Mouse (Mus musculus): ENCODE results near the gene Fcnb.
A peak's percentile ranks its signal among the peaks of the same experiment; 100 is the strongest.

The Fcnb gene

DNA sequence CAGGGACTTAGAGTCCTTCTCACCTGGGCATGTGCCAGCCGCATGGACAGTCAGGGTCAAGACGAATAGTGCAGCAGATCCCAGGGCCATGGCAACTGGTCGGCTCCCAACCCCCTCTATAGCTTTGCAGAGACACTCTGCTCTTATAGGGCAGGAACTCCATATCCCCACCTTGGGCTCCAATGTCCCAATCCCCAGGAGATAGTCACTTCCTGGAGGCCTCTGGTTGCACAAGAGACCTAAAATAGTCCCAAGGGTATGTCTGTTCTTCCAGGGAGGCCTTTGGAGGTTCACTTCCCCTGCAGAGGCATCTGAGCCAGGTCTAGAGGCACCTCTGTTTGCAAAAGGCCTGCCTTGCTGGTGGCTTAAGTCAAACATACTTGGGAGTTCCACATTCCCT is at the start of gene Fcnb:
Gene Fcnb (minus strand): TSS at position 118 of the 400 bp plus-strand sequence.
- no peak for DNase-seq

DNA sequence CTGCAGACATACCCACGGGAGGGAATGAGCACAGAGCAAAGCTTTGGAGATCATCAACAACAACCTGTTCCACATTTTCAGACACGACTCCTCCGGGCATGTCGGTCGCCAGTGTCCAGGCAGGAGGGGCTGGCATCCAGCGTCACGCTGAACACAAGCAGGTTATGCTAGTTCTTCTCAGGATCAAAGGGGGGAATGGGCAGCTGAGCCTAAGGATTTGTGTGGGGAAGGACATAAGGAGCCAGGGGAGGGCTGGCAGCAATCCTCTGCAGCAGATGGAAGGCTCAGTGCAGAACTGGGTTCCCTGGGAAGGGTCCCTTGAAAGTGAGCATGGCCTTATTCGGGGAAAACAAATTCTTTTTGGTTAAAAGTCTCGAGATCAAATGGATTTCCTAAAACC is 49.1 kb upstream of the Fcnb start:
- no peak for DNase-seq

DNA sequence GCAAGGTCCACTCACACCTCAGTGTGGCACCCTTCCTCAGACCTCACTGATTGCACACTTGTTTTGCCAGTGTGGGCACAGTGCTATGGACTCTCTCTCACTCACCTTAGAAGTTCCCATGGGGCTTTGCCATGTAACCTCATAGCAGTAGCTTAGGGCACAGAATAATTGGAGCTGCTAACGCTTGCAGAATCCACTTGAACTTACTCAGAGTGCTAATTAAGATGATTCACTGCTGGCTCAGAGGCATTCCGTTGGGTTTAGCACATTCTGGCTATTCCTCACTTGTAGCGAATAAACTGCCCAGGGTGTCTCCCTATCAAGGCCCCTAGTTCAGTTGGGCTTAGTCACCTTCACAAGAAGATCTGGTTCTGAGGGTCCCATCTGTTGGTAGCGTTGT is 47.4 kb upstream of the Fcnb start:
- no peak for DNase-seq

DNA sequence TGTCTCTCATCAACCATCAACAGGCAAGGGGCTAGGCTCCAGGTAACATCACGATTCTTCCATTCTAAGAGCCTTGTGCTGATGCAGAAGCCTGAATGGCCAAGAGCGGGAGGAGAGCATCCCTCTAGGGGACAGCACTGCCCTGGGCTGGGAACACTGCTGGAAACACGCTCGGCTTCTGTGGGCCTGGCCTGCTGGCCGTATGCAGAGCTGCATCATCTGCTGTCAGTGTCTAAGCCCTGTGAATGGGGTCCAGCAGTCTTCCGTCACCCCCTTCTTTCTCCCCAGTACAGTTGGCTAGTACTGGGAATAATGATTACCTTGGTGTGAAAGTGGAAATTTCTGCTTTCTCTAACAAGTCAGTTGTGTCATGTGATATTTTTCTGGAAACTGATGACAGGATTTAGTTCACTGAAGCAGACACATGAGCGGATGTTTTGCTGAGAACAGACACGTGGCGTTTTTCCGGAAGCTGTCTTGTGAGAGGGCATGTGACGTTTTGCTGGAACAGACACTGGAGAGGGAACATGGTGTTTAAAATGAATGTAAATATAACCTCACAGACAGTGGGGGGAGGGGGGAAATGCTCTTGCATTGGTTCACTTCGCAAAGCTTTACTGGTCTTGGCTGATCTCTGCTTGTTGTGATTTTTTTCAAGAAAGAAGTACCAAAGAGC is 42.2 kb upstream of the Fcnb start:
- peak; percentile 68 for DNase-seq

DNA sequence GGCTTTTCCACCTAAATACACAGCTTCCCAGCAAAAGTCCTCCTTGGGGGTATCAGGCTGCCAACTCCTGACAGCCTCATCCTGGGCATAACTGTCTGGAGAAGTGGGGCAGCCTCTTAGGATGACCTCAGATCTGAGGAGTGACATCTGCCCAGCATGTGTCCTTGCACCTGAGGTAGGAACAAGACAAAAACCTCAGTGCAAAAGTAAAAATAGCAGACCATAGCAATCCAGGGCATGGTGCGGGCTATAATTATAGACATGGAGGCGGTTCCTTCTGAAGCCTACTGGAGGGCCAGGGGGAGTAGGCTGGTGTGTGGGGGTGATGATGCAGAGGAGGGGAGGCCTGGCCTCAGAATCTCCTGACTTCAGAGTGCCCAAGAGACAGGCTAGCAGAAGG is 39.2 kb upstream of the Fcnb start:
- no peak for DNase-seq

GRCm38 (mm10) chr2:28121309-28121708 is 36.6 kb upstream of the Fcnb start:
- DNase-seq: peak; percentile 14

- DNase-seq: no peak
Observed at GRCm38 (mm10) chr2:28120342-28120741, 35.7 kb upstream of the Fcnb start.

- DNase-seq: no peak
Observed at GRCm38 (mm10) chr2:28118518-28119116, 33.9 kb upstream of the Fcnb start.

GRCm38 (mm10) chr2:28117490-28118308 is 33.0 kb upstream of the Fcnb start:
- DNase-seq: no peak

- no peak for DNase-seq
Observed at GRCm38 (mm10) chr2:28108763-28109162, 24.1 kb upstream of the Fcnb start.

DNA sequence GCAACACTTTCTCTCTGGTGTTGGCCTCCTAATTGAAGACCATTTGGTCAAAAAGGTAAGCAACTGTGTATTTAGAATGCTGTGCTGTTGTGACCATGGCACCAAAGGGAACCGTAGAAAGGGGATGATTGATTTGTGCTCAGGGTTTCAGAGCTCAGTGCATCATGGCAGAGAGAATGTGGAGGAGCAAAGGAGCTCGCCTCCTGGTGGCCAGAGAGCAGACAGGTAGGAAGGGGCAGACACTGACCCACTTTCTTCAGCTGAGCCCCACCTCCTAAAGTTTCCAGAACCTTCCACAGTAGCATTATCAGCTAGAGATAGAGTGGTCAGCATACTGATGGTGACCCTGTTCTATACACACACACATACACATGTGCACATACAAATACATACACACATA is 21.3 kb upstream of the Fcnb start:
- DNase-seq: no peak

DNA sequence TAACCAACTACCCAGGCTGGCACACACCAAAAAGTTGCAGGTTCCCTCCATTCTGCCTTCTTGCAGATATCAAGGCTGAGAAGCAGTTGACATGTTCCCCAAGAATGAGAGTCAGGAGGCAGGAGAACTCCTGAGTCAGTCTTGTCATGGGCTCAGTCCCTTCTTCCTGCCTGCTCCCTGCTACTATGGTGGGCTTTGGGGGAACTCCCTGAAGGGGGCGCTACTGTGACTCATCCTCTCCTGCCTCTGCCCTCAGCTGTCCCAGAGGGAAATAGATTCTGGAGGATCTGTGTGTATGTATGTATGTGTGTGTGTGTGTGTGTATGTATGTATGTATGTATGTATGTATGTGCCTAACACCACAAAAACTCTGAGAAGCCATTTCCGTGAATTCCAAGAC is 19.0 kb upstream of the Fcnb start:
- DNase-seq: no peak

GRCm38 (mm10) chr2:28101892-28102291 is 17.2 kb upstream of the Fcnb start:
- no peak for DNase-seq

GRCm38 (mm10) chr2:28100796-28101483 is 16.3 kb upstream of the Fcnb start:
- DNase-seq: no peak

DNA sequence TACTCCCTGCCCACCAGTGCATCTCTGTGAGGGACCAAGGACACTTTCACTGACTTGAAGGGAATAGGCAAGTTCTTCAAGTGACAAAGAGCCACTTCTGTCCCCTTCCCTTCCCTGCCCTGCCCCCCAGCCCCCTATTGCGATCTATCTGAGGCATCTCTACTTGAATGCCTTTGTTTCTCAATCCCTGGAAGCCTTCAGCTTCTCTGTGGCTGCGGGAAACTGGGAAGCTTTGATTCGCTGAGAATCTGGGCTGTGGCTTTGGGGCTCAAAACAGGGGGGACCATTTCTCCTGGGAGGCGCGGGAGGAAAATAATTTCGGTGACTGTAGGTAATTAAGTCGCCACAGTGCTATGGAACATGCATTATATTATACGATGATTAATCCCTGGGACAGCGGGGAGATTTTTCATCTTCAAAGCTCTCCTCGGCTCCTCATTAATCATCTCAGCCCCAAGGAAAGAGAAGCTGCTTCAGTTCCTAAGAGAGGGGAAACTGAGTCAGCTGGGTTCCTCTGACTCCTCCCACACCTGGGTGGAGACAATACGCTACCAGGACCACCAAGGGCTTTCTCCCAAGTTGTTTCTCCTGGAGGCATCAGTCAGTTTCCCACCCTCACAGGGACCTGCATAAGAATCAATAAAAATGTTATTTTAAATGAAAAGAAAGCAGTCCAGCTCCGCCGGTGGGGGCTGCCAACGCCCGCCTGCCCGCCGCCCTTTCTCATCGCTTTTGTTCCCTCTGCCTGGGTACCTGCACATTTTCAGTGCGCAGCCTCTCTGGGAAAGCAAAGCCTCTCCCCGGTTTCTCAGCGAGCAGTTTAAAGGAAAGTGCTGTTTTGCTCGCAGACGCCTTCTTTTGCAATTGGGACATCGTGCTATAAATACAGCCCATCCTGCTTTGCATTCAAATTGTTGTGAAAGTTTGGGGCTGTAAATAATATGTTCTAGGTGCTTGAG is 14.1 kb upstream of the Fcnb start:
- no peak for DNase-seq

GRCm38 (mm10) chr2:28096751-28097309 is 12.1 kb upstream of the Fcnb start:
- no peak for DNase-seq

GRCm38 (mm10) chr2:28092099-28092498 is 7.4 kb upstream of the Fcnb start:
- no peak for DNase-seq

GRCm38 (mm10) chr2:28091042-28091441 is 6.4 kb upstream of the Fcnb start:
- DNase-seq: no peak

- no peak for DNase-seq
Observed at GRCm38 (mm10) chr2:28090299-28091008, 5.8 kb upstream of the Fcnb start.

DNA sequence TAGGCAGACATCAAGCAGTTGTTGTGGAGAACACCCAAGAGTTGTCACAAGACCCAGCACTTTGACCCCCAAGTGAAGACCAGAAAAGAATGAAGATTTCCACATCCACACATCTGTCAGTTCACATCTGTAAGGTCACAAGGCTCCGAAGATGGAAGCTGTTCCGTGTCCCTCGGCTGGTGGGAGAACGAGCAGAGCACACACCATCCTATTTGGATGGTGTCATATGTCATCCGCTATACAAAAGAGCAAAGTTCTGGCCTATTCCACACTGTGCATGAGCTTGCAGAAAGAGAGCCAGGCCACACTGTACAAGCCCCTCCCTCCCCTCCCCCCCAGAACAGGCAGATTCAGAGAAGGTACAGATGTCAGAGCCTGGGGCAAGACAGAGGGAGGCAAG is 4.4 kb upstream of the Fcnb start:
- DNase-seq: peak; percentile 33

- DNase-seq: peak; percentile 13
Observed at GRCm38 (mm10) chr2:28086112-28086511, 1.4 kb upstream of the Fcnb start.
